Mouse (Mus musculus) cerebellum, adult 9-11 months (tissue): Measurements from ENCODE around the gene Fth1.
A peak's percentile ranks its signal among the peaks of the same experiment; 100 is the strongest.
"Not testable (repeated sequence)": the region's sequence is repeated elsewhere in the genome, so short reads cannot be mapped to it uniquely, and the experiment has no call there.

Source experiments
- DNase-seq: peaks from one replicate; pipeline ENCODE4 v3.0.0; 2022

Gene Fth1

DNA sequence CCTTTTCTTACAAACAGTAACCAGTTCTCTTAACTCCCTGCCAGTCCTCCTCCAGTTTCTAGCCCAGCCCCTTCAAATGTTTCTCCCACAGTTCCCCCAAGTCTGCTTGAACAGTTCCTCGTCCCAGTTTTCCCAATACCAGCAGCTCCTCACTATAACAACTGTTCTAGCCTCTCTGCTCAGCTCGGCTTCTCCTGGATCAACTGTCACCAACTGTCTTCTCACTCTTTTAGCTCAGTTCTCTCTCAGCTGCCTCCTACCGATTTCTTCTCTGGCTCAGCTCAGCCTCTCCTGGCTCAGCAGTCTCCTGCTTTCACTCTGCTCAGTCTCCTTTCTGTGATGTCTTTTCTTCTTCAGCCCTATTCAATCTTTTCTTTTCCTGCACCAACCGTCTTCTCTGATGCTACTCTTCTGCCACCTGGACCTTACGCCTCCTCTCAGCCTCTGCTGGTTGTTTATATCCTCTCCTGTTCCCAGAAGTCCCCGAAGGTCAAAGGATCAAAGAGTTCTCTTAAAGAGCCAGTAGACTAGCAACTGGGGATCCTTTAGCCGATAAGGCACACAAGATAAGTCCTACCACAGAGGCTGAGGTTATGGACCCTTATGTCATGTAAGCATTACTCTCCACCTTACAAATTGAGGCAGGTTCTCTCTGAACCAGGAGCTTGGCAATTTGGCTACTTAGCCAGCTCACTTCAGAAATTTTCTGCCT is 16.0 kb upstream of the Fth1 start:
- no peak for DNase-seq

DNA sequence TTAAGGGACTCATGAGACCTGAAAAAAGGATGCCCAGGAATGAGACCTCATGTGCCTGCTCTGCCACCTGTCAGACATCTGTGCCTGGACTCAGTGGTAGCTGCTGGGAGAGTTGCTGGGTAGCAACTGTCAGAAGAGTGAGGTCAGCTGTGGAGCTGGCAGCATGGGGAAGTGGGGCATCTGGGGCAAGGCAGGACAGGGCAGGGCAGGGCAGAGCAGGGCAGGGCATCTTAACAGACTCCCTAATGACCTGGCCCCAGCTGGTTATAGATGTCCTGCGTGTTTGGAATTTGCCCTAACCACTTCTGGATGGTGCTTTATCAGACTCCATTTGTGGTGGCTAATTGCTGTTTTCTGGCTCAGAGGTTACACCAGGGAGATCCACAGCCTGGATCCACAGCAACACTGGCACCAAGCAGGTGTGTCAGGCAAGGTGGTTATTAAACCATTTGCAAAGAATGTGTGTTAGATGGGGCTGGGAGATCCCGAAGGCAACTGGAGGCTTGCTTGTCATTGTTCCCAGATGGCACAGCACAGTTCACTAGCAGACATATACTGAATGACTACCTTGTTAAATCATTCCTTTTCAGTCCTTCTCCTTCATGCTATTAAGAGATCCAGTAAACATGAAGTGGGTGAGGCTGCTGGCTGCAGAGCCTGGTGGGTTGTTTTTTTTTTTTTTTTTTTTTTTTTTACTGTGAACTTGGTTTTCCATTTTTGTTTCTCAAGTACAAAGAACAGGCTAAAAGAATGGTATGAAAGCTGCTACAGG is 14.1 kb upstream of the Fth1 start:
- DNase-seq = no peak

DNA sequence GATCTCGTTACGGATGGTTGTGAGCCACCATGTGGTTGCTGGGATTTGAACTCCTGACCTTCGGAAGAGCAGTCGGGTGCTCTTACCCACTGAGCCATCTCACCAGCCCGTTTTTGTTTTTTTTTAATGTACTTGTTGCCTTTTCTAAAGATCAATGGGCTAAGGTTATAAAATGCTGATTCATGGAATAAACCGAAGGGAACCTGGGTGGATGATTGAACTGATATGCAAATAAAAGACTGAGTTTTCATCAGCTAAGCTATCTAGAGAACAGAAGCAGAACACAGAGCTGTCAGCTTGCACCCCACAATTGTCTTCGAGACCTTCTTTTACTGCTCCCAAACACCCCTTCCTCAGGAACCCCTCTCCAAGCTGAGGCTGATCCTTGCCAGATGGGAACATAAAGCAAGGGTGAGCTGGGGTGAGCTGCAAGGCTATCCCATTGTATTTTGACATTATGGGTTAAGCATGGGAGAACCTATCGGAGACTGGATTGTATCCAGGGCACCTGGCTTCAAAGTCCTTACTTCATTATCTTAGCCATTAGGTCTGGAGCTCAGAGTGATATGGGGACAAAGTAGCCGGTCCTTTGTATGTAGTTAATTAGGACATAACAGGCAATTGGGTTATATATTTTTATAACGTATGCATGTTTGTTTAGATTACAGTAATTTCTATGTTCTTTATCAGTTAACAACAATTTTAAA is 12.2 kb upstream of the Fth1 start:
- no peak for DNase-seq

DNA sequence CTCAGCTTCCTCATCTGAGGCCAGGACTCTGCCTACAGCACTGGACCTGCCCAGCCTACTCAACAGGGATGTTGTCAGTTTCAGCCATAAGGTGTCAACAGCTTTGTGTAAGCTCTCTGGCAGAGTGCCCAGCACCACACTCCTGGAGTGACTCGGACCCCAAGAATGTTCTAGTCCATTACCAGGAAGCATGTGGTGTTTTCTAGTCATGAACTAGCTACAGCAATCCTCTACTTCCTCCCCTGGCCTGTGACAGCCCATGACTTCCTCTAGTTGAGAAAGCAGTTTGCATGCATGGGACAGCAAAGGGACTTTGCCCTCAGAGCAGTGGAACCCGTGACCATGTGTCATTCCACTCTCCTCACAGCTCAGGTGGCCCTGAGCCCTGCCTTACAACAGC is 5.5 kb upstream of the Fth1 start:
- not testable (repeated sequence) for DNase-seq

DNA sequence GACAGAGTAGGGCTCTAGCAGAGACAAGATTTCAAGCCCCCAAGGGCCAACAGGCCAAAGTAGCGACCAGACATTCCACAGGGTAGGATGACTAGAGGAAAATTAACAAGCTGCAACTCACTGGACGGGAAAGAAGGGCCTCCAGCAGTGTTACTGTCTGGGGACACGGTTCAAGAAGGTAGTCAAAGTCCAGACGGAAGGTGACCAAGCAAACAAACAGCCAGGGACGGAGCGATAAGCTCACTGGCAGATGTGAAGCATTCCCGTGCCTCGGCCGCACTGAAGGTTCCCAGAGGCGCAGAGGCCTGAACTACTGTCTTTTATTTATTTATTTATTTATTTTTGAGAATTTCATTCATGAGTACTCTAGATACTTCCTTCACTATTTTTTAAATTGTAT is 3.3 kb upstream of the Fth1 start:
- no peak for DNase-seq

DNA sequence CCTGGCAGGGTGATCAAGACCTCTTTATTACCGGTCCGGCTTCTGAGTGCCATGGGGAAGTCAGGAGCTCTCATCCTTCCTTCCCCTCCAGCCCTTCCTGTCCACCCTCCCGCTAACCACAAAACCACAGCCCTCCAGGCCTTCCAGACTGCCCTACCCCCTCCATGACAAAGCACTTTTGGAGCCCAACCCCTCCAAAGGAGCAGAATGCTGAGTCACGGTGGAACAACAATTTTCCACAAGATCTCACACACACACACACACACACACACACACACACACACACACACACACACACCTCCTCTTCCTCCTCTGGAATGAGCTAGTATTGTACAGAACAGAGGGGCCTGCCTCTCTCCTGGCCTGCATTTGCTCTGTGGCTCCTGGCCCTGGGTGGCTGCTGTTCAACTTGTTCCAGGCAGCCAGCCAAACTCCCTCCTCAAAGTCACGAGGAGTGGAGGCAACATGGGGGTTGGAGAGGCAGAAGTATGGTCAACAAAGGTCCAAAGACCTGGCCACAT is 1.9 kb upstream of the Fth1 start:
- DNase-seq = peak; percentile 55

DNA sequence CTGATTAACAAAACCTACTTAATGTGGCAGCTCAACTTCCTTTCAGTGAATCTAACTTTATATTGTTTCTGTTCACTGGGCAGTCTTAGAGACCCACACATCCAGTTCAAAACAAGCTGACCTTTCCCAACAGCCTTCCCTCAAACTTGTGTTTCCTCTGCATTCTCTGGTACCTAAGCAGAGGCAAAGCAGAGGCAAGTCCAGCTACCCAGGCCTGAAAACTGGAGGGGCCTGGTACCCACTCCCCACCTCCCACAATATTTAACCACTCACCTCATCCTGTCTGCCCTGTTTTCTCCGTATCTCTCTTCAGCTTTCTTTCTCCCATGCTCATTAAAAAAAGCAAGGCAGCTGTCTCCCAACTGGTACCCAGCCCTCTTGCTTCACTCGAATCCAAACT is 1.2 kb upstream of the Fth1 start:
- DNase-seq = no peak

DNA sequence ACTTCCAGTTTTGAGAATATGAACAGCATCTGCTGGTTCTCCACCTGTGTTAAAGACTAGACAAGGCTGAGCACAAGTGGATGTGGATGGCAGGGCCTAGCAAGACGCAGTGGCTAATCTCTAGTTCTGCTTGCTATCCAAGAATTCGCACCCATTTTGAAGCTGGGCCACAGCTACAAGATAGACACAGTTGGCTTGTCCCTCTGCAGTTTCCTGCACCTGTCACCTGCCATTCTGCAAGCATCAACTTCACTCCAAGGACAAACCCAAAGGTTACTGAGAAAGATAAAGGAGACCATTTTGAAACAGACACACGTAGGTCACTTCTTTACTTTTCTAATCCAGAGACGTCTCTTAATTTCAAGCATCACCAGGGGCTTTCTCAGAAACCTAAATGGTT is 1.2 kb downstream of the Fth1 start:
- DNase-seq = peak; percentile 43

DNA sequence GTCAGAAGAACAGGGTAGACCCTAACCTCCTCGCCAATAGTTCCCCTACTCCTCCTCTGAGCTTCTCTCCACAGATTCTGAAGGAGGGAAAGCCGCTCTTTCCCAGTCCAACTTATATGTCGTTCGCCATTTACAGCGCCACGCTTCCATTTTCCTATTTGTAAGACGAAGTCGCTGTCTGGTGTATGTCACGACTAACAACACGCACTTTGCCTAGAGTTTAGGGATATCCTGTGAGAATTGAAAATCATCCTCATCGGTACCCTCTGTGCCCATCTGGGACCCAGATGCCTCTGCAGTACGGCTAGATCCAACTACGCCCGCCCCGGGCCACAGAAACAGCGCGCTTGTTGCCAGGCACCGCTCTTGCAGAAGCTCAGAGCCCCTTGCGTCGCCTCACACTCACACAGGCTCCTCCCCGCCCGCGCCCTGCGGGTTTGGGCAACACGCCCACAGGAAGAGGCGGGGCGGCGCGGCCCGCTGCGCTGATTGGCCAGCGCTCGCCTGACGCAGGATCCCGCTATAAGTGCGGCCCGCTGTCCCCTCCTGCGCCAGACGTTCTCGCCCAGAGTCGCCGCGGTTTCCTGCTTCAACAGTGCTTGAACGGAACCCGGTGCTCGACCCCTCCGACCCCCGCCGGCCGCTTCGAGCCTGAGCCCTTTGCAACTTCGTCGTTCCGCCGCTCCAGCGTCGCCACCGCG is 1.9 kb downstream of the Fth1 start:
- peak; percentile 96 for DNase-seq

DNA sequence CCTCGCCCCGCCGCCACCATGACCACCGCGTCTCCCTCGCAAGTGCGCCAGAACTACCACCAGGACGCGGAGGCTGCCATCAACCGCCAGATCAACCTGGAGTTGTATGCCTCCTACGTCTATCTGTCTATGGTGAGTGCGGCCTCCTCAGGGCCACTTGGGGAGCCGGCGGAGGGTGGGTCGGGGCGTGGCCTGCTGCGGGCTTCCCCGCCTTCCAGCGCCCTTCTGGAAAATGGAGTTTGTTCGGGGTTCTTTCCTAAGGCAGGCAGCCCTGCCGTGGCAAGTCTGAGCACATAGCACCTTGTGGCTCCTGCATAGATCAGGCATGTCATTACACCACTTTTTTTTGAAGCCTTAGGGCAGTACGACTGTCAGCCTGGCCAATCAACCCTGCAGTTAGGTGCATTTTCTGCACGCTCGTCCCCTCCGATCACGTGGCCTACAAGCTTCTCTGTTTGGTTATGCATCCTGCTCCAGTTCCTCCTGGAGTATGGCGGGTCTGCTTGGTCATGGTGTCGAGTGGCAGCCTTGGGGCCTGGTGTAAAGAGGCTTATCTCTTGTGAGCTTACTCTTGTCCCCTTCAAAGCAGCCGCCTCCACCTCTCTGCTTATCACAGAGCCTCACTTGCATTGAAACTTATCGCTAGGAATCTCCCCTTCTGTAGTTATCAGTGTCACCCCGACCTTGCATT is 2.6 kb downstream of the Fth1 start:
- peak; percentile 81 for DNase-seq

DNA sequence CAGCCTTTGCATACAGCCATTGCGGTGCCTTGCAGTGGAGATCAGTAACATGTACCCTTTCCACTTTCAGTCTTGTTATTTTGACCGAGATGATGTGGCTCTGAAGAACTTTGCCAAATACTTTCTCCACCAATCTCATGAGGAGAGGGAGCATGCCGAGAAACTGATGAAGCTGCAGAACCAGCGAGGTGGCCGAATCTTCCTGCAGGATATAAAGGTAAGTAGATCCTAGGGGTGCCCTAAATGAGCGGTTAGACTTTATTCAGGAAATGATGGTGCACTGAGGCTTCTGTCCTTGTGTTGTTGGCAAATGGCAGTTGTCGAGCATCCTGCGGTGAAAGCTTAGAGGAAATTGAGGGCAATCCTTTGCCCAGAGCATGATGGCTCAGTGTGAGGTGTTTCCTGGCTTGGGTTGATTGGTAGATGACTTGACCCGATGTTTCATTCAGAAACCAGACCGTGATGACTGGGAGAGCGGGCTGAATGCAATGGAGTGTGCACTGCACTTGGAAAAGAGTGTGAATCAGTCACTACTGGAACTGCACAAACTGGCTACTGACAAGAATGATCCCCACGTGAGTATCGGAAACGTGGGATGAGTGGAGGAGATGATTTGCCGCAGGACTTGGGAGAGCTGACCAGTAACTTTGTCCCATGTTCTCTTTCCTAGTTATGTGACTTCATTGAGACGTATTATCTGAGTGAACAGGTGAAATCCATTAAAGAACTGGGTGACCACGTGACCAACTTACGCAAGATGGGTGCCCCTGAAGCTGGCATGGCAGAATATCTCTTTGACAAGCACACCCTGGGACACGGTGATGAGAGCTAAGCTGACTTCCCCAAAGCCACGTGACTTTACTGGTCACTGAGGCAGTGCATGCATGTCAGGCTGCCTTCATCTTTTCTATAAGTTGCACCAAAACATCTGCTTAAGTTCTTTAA is 4.0 kb downstream of the Fth1 start:
- DNase-seq = no peak

DNA sequence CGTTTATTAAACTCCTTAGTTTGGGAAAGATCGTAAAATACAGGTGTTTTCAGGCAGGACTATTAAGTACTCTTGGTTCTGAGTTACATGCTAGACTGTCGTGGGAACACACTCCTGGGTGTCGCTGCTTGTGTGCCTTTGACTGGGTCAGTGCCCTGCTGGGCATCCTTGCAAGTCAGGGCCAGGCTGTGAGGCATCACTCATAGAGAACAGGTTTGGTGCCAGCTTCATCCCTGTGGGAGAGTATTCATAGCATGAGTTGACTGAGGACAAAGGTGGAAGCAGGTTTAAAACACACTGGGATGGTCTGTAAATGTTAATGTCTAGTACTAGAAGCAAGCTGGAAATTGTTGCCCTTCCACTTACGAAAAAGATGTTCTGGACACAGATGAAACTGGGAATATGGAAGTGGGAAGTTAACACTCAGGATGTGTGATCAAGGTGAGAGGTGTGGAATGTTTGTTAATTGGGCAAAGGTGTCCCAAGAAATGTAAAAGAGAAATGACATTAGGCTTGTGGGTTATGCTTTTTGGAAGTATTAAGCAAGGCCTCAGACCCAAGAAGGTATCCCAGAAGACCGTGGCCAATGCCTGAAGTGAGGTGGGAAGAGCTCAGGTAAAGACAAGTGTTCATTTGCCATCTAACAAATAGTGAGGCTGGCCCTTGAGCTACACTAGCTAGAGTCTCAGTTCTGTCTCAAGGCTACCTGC is 4.9 kb downstream of the Fth1 start:
- no peak for DNase-seq

DNA sequence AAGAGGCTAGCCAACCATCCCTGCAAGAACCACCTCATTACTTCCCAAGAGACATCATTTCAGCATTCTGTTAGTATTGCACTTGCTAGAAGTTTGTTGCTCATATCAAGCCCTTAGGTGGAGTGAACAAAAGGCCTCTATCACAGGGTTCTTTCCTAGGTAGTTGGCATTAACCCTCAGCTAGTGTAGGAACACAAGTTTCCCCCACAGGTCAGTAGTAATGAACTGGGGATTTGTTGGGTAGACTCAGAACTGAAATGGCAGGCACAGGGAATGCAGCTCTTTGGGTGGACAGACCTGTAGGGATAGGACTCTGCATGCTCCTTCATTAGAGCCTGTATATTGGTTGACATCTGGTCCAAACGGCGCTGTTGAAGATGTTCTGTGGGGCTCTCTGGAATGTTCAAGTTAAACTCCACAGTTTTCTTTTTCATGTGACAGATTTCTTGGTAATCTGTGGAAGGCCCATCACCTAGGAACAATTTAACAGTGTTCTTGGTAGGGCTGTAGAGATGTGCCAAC is 5.6 kb downstream of the Fth1 start:
- DNase-seq = no peak

DNA sequence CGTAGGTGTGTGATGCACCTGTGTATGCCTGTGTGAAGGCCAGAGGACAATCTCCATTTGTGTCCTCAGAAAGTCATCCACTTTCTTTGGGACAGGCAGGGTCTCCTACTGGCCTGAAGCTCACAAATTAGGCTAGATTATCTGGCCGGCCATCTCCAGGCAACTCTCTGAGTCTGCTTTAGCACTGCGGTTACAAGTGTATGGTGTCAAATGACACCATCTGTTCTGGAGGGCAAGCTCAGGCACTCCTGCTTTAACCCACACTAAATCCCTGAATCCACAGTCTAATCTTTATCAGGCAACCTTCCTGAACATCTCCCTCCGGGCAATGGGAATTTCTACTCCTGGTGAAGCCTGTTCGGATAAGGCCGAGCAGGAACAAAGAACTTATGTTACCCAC is 6.8 kb downstream of the Fth1 start:
- no peak for DNase-seq

DNA sequence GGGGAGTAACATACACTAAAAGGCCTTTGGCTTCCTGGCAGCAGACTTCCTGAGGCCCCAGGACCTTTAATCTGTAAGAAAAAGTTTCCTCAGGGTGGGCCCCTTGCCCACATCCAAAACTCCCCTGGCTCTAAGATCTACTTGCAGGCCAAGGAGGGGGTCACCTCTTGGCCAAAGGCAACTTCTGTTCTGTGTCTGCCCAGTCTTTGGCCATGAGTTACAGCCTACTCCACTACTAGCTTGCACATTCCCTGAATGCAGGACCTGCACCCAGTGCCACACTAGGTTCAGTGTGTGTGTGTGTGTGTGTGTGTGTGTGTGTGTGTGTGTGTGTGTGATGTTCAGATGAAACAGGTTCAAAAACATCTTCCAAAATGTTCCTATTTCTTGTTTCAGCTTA is 7.2 kb downstream of the Fth1 start:
- no peak for DNase-seq

DNA sequence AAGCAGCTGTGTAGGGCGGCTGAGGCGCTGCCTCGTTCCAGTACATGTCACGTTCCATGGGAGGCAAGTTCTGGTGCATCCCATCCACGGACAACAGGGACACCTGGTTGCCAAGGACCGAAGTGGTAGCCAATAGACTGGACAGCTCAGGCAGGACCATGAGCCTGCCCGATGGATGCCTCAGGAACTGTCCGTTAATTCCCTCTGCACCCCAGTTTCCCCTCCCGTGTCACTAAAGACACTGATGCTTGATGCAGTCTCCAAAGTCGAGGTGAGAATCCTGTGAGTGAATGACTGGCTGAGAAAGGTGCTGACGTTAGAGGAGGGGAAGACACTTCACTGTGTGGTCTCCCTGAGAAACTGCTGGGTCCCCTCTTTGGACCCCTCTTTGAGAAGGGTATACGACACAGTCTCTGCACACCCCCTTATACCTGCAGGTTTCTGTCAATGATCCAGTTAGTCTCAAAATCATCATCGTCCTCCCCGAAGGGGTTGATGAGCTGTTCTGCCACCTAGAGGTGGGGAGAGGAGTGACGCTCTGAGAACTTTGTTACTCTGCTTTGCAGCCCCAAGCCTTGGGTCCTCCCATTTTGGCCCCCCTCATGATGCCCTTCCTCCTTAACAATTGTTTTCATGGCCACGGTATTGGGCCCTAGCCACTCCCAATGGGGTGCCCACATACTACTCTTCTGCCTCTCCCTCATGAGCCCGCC is 8.9 kb downstream of the Fth1 start:
- DNase-seq = no peak

DNA sequence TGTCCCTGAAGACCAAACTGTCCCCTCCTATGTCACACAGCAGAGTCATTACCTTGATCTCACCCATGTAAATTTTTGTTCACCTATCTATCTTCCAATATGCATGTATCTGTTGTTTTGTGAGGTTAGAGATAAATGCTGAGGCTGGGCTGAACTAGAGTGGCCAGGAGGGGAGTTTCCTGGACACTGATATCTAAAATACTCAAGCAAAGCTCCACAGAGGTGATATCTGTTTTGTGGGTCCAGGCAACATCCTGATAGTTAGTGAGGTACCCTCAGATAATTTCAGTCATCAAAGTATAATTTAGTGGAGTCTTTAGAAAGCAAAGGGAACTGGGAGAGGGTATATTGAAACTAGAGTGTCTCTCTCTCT is 9.5 kb downstream of the Fth1 start:
- DNase-seq = no peak

DNA sequence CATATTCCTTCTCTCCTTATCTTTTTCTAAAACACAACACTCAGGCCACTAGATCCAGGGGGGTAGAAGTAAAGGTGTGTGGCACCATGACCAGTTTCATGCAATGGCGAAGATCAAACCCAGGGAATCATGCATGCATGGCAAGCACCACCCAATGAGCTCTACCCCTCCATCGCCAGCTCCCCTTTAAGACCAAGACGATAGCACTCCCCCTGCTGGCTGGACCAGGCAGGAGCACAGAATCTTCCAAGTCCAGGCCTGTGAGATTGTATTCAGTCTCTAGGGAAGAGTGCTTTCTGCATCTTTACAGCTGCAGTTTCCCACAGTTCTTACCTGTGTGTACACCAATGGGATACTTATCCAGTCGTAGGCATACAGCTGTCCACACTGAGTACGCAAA is 10.9 kb downstream of the Fth1 start:
- peak; percentile 58 for DNase-seq

DNA sequence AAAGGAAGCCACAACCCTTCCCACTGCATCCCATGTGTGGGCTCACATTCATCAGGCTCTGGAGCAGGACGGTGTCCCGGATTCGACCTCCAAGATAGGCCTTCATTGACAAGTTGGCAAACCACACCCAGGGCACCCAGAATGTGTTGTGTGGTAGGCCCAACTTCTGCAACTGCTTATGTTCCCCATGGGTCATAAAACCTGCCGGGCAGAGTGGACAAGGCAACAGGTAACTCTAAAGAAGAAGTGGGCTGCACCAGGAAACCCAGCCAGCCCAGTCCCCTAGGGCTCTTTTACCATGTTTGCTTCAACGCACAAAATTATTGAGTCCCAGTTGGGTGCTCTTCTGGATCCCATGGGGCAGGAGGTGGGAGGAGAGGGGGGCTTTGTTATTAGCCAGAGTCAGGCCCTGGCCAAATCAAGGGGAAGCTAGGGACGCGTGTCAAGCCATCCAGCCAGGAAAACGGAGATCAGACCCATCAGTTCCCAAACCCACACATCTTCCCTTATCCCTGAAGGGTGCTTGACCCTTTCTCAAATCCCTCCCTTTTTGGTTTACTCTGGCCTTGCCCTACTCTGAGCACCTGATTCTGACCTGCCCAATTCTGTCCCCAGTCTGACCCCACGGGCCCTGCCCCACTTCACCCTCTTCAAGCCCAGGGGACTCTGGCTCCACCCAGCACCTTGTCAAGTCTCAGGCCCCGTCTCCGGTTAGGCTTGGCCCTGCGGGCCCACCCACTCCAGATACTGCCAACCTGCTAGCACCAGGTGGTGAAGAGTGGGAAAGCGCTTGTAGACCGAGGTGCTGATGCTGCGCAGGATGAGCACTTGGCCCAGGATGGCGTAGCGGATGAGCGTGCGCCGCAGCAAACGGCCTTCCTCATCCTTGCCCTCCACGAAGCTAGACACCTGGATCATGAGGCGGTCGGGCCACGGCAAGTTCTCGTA is 11.9 kb downstream of the Fth1 start:
- peak; percentile 36 for DNase-seq
